Mouse (Mus musculus) olfactory bulb, adult 2 months (tissue): ENCODE results near the gene Btd.

Experiments used
- CTCF ChIP-seq: fragments of 200-500 bp; IDR thresholded peaks from 2 replicates; pipeline ENCODE4 v1.5.1; 2012; ENCODE audit warnings: low read depth, mild to moderate bottlenecking, low read length, moderate library complexity; ENCODE audit not compliant: insufficient read depth
- POLR2A ChIP-seq: fragments of 200-500 bp; IDR thresholded peaks from 2 replicates; pipeline ENCODE4 v1.6.1; 2012; ENCODE audit warnings: mild to moderate bottlenecking, low read depth, low read length, moderate library complexity; ENCODE audit not compliant: insufficient read depth

- TF ChIP-seq CTCF, result no peak
- TF ChIP-seq POLR2A, result no peak
These were observed 4.2 kb downstream of the Btd start for GRCm38 (mm10) chr14:31644931-31645547.
